Mouse (Mus musculus) liver, embryonic 16.5 days (tissue): ENCODE results near the gene Pisd. TPM values are rescaled to one million over a fixed set of nuclear protein-coding genes. Genes with fewer than 3 reads are reported as not detected.
"Not testable (repeated sequence)": the region's sequence is repeated elsewhere in the genome, so short reads cannot be mapped to it uniquely, and the experiment has no call there.

Experiments
- ATAC-seq: fragments of 200-750 bp; cut with Nextera tagmentation; 2 replicates; pipeline ENCODE4 v1.8.0; 2017; ENCODE audit warnings: low read depth, mild to moderate bottlenecking, moderate number of reproducible peaks, moderate library complexity
- H3K27ac ChIP-seq: fragments of 300-500 bp; sonication (generic); 2 replicates; pipeline ENCODE4 v1.5.1; 2014; ENCODE audit warnings: mild to moderate bottlenecking, low read length
- H3K27me3 ChIP-seq: fragments of 300-500 bp; sonication (generic); 2 replicates; pipeline ENCODE4 v1.6.1; 2014; ENCODE audit warnings: low read depth, low read length, mixed read lengths; ENCODE audit not compliant: control insufficient read depth, insufficient read depth
- H3K36me3 ChIP-seq: fragments of 300-500 bp; sonication (generic); 2 replicates; pipeline ENCODE4 v1.6.1; 2014; ENCODE audit warnings: mild to moderate bottlenecking; ENCODE audit not compliant: control insufficient read depth, insufficient read depth
- H3K4me1 ChIP-seq: fragments of 300-500 bp; sonication (generic); 2 replicates; pipeline ENCODE4 v1.6.1; 2014; ENCODE audit warnings: low read depth, low read length, mixed read lengths; ENCODE audit not compliant: control insufficient read depth
- H3K4me2 ChIP-seq: fragments of 300-500 bp; sonication (generic); 2 replicates; pipeline ENCODE4 v1.6.1; 2014; ENCODE audit warnings: low read depth, low read length, mixed read lengths
- H3K4me3 ChIP-seq: fragments of 300-500 bp; sonication (generic); 2 replicates; pipeline ENCODE4 v1.5.1; 2014; ENCODE audit warnings: low read depth, mild to moderate bottlenecking, low read length
- H3K9ac ChIP-seq: fragments of 300-500 bp; sonication (generic); 2 replicates; pipeline ENCODE4 v1.6.1; 2014; ENCODE audit warnings: low read depth, low read length
- H3K9me3 ChIP-seq: fragments of 300-500 bp; sonication (generic); replicated peaks from 2 replicates; pipeline ENCODE4 v1.6.1; 2016; ENCODE audit warnings: low read length; ENCODE audit not compliant: control insufficient read depth
- WGBS: fragments of 180-500 bp; shearing (Covaris S2); extraction: QIAGEN DNeasy Blood & Tissue Kit; methylation state at CpG from one replicate; pipeline ENCODE4 v1.1.7; 2014; ENCODE audit not compliant: insufficient replicate concordance; 5-methylcytosine and 5-hydroxymethylcytosine counted together
- polyA plus RNA-seq: library from polyadenylated mRNA; unstranded; fragments of >200 nt; fragmentation: Nextera tagmentation; extraction: Ambion mirVana; gene quantifications from 2 replicates; pipeline ENCODE4 v1.2.1, GENCODE M21; 2015

The Pisd gene
- polyA plus RNA-seq, 1 experiment from 2014 or later = 34.5 TPM

DNA sequence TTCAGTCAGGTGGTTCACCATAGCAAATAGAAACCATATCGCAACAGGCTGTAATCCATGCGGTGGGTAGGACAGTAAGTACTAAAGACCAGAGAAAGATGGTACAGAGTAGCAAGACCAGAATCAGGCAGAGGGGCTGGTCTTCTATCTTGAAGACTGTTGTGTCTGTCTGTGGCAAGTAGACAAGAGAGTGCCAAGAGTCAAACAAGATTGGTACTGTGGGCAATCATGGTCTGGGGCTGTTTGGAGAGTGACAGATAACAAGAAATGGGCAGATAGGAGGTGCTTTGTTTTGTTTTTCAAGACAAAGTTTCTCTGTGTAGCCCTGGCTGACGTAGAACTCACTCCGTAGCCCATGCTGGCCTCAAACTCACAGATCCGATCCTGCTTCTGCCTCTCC, 3.9 kb downstream of the Pisd start:
- H3K9me3 ChIP-seq = no peaks in the 10 kb centered on the region
- H3K4me2 ChIP-seq = no peak overlapping the region
- peaks cover 17% of the 10 kb centered on the region for H3K4me1 ChIP-seq
- no peak for ATAC-seq
- no peak overlapping the region for H3K4me3 ChIP-seq
- H3K27ac ChIP-seq = no peak overlapping the region
- no peaks in the 10 kb centered on the region for H3K27me3 ChIP-seq
- H3K9ac ChIP-seq = no peak overlapping the region
- H3K36me3 ChIP-seq = no peaks in the 10 kb centered on the region
- 39% methylated on average over 5 of the region's 5 CpGs for WGBS

DNA sequence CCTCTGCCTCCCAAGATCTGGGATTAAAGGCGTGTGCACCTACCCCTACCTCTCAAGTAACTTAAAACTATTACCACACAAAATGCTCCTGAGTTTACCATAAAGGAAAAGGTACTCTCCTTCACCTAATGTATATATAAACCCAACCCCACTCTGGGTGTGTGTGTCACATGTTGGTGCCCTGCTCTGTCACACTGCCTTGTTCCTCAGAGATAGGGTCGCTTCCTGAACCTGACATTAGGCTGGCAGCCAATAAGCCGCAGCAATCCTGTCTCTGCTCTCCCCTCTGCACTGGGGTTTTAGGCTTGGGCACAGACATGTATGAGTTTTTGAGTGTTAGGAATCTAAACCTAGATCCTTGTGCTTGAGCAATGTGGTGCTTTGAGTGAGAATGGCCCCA, 7.3 kb downstream of the Pisd start:
- WGBS = 44% methylated on average over 3 of the region's 3 CpGs
- no peak for ATAC-seq
- Histone ChIP-seq H3K27me3 (no peaks in the 10 kb centered on the region), H3K36me3 (no peaks in the 10 kb centered on the region), H3K4me3 (no peak overlapping the region), H3K4me2 (no peak overlapping the region), H3K9me3 (no peaks in the 10 kb centered on the region), H3K4me1 (peaks cover 4% of the 10 kb centered on the region; the same call in 1 of the 2 replicates), H3K9ac (no peak overlapping the region), H3K27ac (no peak overlapping the region)

DNA sequence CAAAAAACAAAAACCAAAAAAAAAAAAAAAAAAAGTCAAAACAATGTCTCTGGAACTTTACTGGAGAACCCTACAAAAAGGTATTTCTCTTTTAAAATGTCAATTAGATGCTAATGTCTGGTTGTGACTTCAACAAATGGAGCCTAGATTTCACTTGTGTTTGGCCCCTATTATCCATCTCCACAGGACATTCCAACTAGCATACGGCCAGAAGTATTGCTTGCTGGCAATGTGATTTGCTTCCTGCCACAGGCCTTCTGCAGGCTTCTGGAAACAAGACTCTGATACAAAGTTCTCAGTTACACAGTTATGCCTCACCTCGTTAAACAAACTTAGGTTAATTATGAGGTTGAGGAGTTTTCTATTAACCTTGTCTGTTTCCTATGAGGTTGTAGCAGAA, 13.1 kb downstream of the Pisd start:
- Histone ChIP-seq H3K27ac (no peak overlapping the region), H3K4me3 (no peak overlapping the region), H3K36me3 (no peaks in the 10 kb centered on the region), H3K9me3 (no peaks in the 10 kb centered on the region), H3K4me1 (no peaks in the 10 kb centered on the region), H3K4me2 (no peak overlapping the region), H3K9ac (no peak overlapping the region), H3K27me3 (no peaks in the 10 kb centered on the region)
- 73% methylated on average over 2 of the region's 2 CpGs for WGBS
- ATAC-seq = no peak

DNA sequence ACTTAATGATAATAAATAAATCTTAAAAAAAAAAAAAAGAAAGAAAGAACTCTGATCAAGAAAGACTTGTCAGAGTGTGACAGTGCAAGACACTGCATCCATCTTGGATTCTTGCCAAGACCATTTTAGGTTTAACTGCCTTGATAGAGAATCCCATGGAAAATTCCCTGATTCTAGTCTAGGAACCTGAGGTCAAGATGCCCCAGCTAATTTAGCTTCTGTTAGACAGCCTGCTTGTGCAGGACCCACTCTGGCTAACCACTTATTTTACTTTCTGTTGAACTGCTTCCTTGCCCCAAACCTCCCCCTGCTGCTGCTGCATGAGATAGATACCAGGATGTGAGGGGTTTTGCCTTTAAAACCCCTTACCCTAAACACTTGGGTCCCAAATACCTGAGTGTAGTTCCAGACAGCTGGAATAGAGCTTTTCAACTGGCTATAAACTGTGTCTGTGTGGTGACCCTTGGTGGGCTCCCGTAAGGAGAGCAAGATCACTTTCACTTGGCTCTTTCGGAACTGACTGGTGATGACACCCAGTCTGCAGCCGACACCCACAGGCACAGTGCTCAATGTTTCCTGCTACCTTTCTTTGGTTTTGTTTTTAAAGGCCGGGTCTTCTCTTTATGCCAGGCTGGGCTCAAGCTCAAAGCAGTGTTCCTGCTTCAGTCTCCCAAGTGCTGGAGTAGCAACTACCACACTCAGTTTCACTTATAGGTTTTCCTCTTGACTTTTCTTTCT, 17.6 kb downstream of the Pisd start:
- WGBS = 74% methylated on average over 4 of the region's 4 CpGs
- Histone ChIP-seq H3K27ac (no peak overlapping the region), H3K4me3 (no peak overlapping the region), H3K4me2 (no peak overlapping the region), H3K9me3 (no peaks in the 10 kb centered on the region), H3K36me3 (no peaks in the 10 kb centered on the region), H3K4me1 (no peaks in the 10 kb centered on the region), H3K9ac (no peak overlapping the region), H3K27me3 (no peaks in the 10 kb centered on the region)
- no peak for ATAC-seq

DNA sequence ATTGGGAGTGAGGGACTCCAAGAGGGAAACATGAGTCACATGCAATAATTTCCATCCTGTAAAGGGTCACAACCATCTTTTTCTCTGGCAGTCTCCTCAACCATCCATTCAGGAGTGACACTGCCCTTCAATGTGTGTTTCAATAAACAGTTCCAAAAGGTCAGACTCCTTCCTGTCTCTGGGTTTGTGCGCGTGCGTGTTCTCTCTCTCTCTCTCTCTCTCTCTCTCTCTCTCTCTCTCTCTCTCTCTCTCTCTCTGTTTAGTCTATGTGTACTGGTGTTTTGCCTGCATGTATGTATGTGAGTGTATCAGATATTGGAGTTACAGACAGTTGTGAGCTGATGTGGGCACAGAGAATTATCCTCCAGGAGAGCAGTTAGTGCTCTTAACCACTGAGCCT, 18.4 kb downstream of the Pisd start:
- H3K27ac ChIP-seq = no peak overlapping the region
- no peak overlapping the region for H3K4me2 ChIP-seq
- no peak overlapping the region for H3K4me3 ChIP-seq
- H3K9ac ChIP-seq = no peak overlapping the region
- 62% methylated on average over 3 of the region's 3 CpGs for WGBS
- no peaks in the 10 kb centered on the region for H3K4me1 ChIP-seq
- peak; percentile 47; the same call in 1 of the 2 replicates for ATAC-seq
- H3K9me3 ChIP-seq = no peaks in the 10 kb centered on the region
- no peaks in the 10 kb centered on the region for H3K36me3 ChIP-seq
- H3K27me3 ChIP-seq = no peaks in the 10 kb centered on the region

DNA sequence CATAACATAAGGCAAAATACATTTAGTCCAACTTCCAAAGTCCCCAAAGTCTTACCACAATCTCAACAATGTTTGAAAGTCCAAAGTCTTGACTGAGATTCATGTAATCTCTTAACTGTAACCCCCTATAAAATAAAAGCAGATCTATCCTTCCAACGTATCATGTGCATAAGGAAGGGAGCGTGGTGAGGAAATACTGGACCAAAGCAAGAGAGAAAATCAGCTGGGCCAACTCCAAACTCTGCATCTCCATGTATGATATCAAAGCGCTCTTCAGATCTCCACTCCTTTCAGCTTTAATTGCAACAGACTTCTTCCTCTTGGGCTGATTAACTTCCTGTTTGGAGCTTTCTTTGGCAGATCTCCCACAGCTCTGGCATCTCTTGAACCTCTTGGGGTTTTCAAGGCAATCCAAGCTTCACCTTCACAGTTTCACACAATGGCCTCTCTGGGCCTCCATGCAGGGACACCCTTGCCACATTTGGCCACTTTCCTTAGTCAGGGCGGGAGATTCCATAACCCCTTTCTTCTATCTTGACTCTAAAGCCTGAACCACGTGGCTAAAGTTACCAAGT, 23.8 kb downstream of the Pisd start:
- ATAC-seq = no peak
- no peak overlapping the region for H3K4me2 ChIP-seq

DNA sequence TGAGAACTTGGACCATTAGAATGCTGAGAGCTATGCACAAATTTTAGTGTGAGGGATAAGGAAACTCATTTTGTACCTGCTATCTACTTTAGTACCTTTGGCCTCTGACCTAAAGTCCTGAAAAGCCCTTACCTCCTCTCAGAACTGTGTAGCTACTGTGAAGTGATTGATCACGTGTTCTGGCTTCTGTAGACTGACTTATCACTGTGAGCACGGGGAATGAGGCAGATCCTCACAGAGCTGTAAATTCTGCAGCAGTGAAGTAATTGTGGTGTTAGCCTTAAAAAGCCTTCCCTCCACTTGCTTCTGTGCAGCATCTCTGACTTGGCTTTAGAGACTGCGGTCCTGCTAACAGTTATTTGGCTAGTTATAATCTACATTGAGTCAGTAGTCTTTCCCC, 24.7 kb downstream of the Pisd start:
- Histone ChIP-seq H3K4me3 (no peak overlapping the region), H3K27me3 (no peaks in the 10 kb centered on the region), H3K9me3 (no peaks in the 10 kb centered on the region), H3K9ac (no peak overlapping the region), H3K27ac (no peak overlapping the region), H3K4me2 (no peak overlapping the region), H3K36me3 (no peaks in the 10 kb centered on the region), H3K4me1 (no peaks in the 10 kb centered on the region)
- WGBS = 65% methylated on average over 3 of the region's 3 CpGs
- ATAC-seq = no peak

More for the DNA sequence above, 23.8 kb downstream of the Pisd start:
- Histone ChIP-seq H3K4me1 (no peaks in the 10 kb centered on the region), H3K27ac (no peak overlapping the region), H3K4me3 (no peak overlapping the region), H3K9ac (no peak overlapping the region), H3K9me3 (no peaks in the 10 kb centered on the region), H3K27me3 (no peaks in the 10 kb centered on the region), H3K36me3 (no peaks in the 10 kb centered on the region)
- 66% methylated on average over 5 of the region's 5 CpGs for WGBS

DNA sequence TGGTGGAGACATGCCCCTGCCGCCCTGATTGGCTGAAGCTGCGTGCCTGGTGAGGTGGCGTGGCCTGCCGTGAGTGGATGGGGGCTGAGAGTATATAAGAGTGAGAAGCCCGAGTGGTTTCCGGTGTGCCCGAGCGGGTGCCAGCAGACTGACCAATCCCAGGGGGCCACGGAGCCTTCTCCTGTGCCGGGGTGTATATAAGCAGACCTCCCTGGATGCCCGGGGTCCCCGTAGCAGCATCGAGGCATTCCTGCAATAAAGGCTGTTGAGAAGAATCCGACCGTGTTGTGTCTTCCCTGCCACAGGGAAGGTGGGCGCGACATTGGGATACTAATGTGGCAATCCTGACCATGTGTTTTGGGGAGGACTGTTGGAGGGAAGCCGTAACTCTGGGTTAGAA, 25.1 kb downstream of the Pisd start:
- not testable (repeated sequence) for H3K9me3 ChIP-seq, ATAC-seq, H3K4me2 ChIP-seq, H3K27ac ChIP-seq, H3K4me1 ChIP-seq, H3K36me3 ChIP-seq, H3K27me3 ChIP-seq, H3K4me3 ChIP-seq, H3K9ac ChIP-seq
- whole genome bisulfite sequencing = 81% methylated on average over 18 of the region's 18 CpGs

DNA sequence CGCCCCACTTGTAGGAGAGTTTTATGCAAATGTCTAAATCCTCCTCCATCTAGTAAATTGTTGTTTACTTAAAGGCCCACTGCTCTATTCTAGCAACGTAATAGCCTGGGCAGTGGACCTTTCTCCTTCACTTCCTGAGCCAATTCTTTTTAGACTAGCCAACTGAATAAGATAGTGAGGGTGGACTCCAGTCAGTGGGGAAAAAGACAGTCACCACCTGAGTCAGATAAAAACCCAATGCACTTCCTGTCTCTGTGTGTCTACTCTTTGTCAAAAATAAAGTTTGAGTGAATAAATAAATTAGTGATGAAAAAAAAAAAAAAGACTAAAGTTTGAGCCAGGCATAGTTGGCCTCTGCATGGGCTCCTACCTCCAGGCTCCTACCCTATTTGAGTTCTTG, 25.8 kb downstream of the Pisd start:
- H3K4me3 ChIP-seq = no peak overlapping the region
- 44% methylated on average over 2 of the region's 2 CpGs for WGBS

More for the DNA sequence above, 25.8 kb downstream of the Pisd start:
- H3K9me3 ChIP-seq = no peaks in the 10 kb centered on the region
- ATAC-seq = no peak
- H3K36me3 ChIP-seq = no peaks in the 10 kb centered on the region
- H3K4me1 ChIP-seq = no peaks in the 10 kb centered on the region
- H3K4me2 ChIP-seq = no peak overlapping the region
- no peak overlapping the region for H3K9ac ChIP-seq
- no peak overlapping the region for H3K27ac ChIP-seq
- no peaks in the 10 kb centered on the region for H3K27me3 ChIP-seq
